29 mouse cellular contexts compared by ENCODE assay signal in the genomic region with DNA sequence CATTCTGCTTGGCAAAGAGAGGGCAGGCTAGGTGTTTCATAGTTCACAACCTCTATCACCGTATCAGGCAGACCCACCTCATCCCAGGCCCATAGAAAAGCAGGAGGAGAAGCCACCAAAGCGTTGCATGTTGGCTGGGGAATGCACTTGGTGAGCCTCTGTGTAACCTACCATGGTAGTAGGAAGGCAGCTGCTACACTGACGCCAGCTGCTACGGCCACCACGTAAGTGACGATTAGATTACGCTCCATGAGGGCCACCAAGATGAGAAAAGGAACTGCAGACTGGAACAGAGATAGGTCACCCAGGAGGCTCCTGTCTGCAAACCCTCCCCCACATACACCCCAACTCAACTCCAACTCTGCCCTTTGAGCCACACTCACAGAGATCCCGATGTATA. TPM values are rescaled to one million over a fixed set of nuclear protein-coding genes. Genes with fewer than 3 reads are reported as not detected.
"Had no signal": no experiment of that assay in that cellular context is flagged by ENCODE, and none has a peak within 500 bp of the region (broad histone marks: within the 10 kb centered on the region; RNA-seq: fewer than 3 reads in every experiment).

No protein-coding gene starts in this region.

- H3K27me3 ChIP-seq: embryonic facial prominence, embryonic 12.5 days; embryonic facial prominence, embryonic 13.5 days; embryonic facial prominence, embryonic 15.5 days; forebrain, embryonic 12.5 days; forebrain, embryonic 13.5 days; forebrain, embryonic 15.5 days had no signal

- DNase-seq: cerebellum, adult 9-10 months; cerebellum, adult 9-11 months; cerebellum, postnatal 10 days; cerebellum, postnatal 14 days; cerebellum, postnatal 25 days; cerebellum, postnatal 36 days; embryo, embryonic 11 days; forebrain, postnatal 0 days; gastrocnemius, adult 2 months; gastrocnemius, postnatal 10 days; gastrocnemius, postnatal 14 days; gastrocnemius, postnatal 25 days; gastrocnemius, postnatal 36 days; heart, adult 11 months; heart, adult 18-20 months; heart, adult 2 months had no signal

- H3K4me2 ChIP-seq: embryonic facial prominence, embryonic 12.5 days; embryonic facial prominence, embryonic 13.5 days; embryonic facial prominence, embryonic 15.5 days; forebrain, embryonic 12.5 days; forebrain, embryonic 13.5 days; forebrain, embryonic 15.5 days had no signal

- H3K4me3 ChIP-seq: embryonic facial prominence, embryonic 10.5 days; embryonic facial prominence, embryonic 12.5 days; embryonic facial prominence, embryonic 13.5 days; embryonic facial prominence, embryonic 15.5 days; erythroblast, embryonic 14.5 days; forebrain, embryonic 10.5 days; forebrain, embryonic 12.5 days; forebrain, embryonic 13.5 days; forebrain, embryonic 15.5 days; gastrocnemius, adult 2 months; heart, adult 2 months had no signal

RNA-seq across cellular contexts. Expression of a gene that starts 11.9 kb away (rescaled TPM):
- total RNA-seq: common myeloid progenitor, adult 5-6 weeks; gastrocnemius, adult 8-10 months; granulocyte monocyte progenitor cell, adult 5-6 weeks; heart, adult 8-10 months had no signal
- polyA plus RNA-seq: erythroblast, embryonic 14.5 days had no signal
